Mouse (Mus musculus) cerebellum, adult 2 months (tissue): ENCODE data around the gene Cnr2. TPM values are rescaled to one million over a fixed set of nuclear protein-coding genes. Genes with fewer than 3 reads are reported as not detected.

Experiments used
- DNase-seq, 2 experiments: peaks; one replicate each; pipeline ENCODE4 v3.0.0; 2021
- H3K27ac ChIP-seq: fragments of 200-500 bp; 2 replicates; pipeline ENCODE4 v1.5.1; 2012; ENCODE audit warnings: low read length, control low read depth, inconsistent platforms; ENCODE audit not compliant: insufficient read depth
- H3K27me3 ChIP-seq: fragments of 200-500 bp; 2 replicates; pipeline ENCODE4 v1.6.1; 2012; ENCODE audit warnings: inconsistent platforms, mild to moderate bottlenecking, low read length, moderate library complexity; ENCODE audit not compliant: control insufficient read depth, insufficient read depth
- H3K4me1 ChIP-seq: fragments of 200-500 bp; 2 replicates; pipeline ENCODE4 v1.6.1; 2011; ENCODE audit warnings: low read length; ENCODE audit not compliant: control insufficient read depth, insufficient read depth
- H3K4me3 ChIP-seq: fragments of 200-500 bp; replicated peaks from 2 replicates; pipeline ENCODE3; 2011; ENCODE audit warnings: mild to moderate bottlenecking, low read depth, low read length, control low read depth; ENCODE audit not compliant: insufficient read depth
- CTCF ChIP-seq: fragments of 200-500 bp; IDR thresholded peaks from 2 replicates; pipeline ENCODE4 v1.5.1; 2011; ENCODE audit warnings: low read depth, mild to moderate bottlenecking, control low read depth, low read length, moderate library complexity, borderline replicate concordance; ENCODE audit not compliant: insufficient read depth
- POLR2A ChIP-seq: fragments of 200-500 bp; IDR thresholded peaks from 2 replicates; pipeline ENCODE4 v1.6.1; 2011; ENCODE audit warnings: low read length, control low read depth, borderline replicate concordance; ENCODE audit not compliant: insufficient read depth
- WGBS: fragments of 180-500 bp; shearing (Covaris S2); methylation state at CpG from one replicate; pipeline ENCODE4 v1.1.7; 2018; 5-methylcytosine and 5-hydroxymethylcytosine counted together
- polyA plus RNA-seq: library from polyadenylated mRNA; depleted of rRNA; stranded (reverse); fragments of >200 nt; gene quantifications from 2 replicates; pipeline ENCODE4 v1.2.3, GENCODE M21; 2012; rRNA removed

Cnr2 gene
- 0.05 and 0.06 TPM in 2 replicates for polyA plus RNA-seq

DNA sequence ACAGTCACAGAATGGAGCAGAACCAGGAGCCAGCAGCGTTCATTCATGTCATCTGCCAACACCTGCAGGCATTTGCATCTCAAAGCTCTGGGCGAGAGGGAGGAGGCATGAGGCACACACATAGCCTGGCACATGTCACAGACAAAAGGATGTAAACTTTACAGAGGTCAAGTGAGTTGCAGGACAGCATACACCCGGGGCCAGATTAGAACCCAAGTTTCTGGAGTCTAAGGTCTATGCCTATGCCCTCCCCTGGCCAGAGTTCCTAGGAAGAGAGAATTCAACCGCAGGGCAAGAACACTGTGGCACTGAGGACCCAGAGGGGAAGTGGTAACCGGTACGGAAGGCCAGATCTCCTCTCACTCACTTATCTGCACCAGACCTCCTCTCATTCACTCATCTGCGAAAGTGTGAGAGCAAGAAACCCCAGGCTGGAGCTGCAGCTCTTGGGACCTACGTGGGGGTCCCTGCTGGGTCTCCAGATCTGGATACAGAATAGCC lies at the start of gene Cnr2:
Gene Cnr2, plus strand, starts transcription at position 324 of the 501 bp plus-strand sequence.
- Histone ChIP-seq H3K4me1 (no peaks in the 10 kb centered on the region), H3K4me3 (no peak within 1 kb of the TSS), H3K27ac (no peak within 1 kb of the TSS), H3K27me3 (no peaks in the 10 kb centered on the region)
- WGBS = 60% methylated on average over 8 of the region's 8 CpGs
- DNase-seq = no peak
- no peak for TF ChIP-seq CTCF
- no peak for TF ChIP-seq POLR2A

GRCm38 (mm10) chr4:135847581-135847980 lies 47.6 kb upstream of the Cnr2 start:
- 30% methylated on average over 5 of the region's 5 CpGs for WGBS

GRCm38 (mm10) chr4:135850411-135851095 lies 44.6 kb upstream of the Cnr2 start:
- H3K27ac ChIP-seq = no peak overlapping the region
- DNase-seq = no peak
- TF ChIP-seq CTCF = no peak
- no peak for TF ChIP-seq POLR2A
- H3K4me1 ChIP-seq = peaks cover 5% of the 10 kb centered on the region
- H3K27me3 ChIP-seq = no peaks in the 10 kb centered on the region
- no peak overlapping the region for H3K4me3 ChIP-seq
- 12% methylated on average over 13 of the region's 13 CpGs for WGBS

More at GRCm38 (mm10) chr4:135847581-135847980, 47.6 kb upstream of the Cnr2 start:
- H3K4me1 ChIP-seq = peaks cover 5% of the 10 kb centered on the region
- no peak overlapping the region for H3K4me3 ChIP-seq
- DNase-seq = no peak
- H3K27ac ChIP-seq = no peak overlapping the region
- no peaks in the 10 kb centered on the region for H3K27me3 ChIP-seq
- TF ChIP-seq POLR2A = no peak
- no peak for TF ChIP-seq CTCF

GRCm38 (mm10) chr4:135851942-135852341 lies 43.3 kb upstream of the Cnr2 start:
- 75% methylated on average over 9 of the region's 9 CpGs for WGBS
- peaks cover 5% of the 10 kb centered on the region for H3K4me1 ChIP-seq
- no peak overlapping the region for H3K27ac ChIP-seq
- no peak for TF ChIP-seq CTCF
- no peak for TF ChIP-seq POLR2A
- no peak overlapping the region for H3K4me3 ChIP-seq
- DNase-seq = no peak
- H3K27me3 ChIP-seq = no peaks in the 10 kb centered on the region

DNA sequence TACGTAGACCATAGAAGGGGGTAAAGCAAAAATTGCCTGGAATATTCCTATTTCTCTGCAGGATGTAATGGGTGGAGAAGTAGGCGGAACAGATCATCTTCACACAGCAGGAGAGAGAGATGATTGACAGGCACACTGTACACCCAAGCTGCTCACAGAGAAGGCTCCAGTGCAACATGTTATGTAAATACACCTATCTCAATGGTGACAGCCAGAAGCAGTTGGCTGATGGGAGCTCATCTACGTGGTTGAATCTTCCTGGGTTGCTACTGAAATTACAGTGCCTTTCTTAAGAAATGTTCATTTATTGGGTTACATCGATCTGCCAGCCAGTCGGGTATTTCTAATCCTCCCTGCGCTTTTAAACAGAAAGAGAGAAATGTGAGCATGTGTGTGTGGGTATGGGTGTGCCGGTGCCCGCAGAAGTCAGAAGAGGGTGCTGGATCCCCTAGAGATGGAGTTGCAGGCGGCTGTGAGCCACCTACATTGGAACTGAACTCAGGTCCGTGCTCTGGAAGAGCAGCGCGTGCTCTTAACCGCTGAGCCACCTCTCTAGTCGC lies 41.1 kb upstream of the Cnr2 start:
- no peak for DNase-seq
- Histone ChIP-seq H3K4me3 (no peak overlapping the region), H3K27me3 (no peaks in the 10 kb centered on the region), H3K27ac (no peak overlapping the region), H3K4me1 (peaks cover 5% of the 10 kb centered on the region)
- TF ChIP-seq CTCF = no peak
- no peak for TF ChIP-seq POLR2A
- WGBS = 75% methylated on average over 14 of the region's 14 CpGs

GRCm38 (mm10) chr4:135854630-135855029 lies 40.6 kb upstream of the Cnr2 start:
- Histone ChIP-seq H3K4me3 (no peak overlapping the region), H3K27ac (no peak overlapping the region), H3K4me1 (peaks cover 5% of the 10 kb centered on the region), H3K27me3 (no peaks in the 10 kb centered on the region)
- WGBS = 56% methylated on average over 11 of the region's 11 CpGs
- TF ChIP-seq POLR2A (no peak), CTCF (no peak)
- DNase-seq = no peak

GRCm38 (mm10) chr4:135855080-135855479 lies 40.1 kb upstream of the Cnr2 start:
- H3K4me3 ChIP-seq = peak overlapping the region; percentile 73
- WGBS = 5% methylated on average over 6 of the region's 6 CpGs
- no peak for TF ChIP-seq POLR2A
- no peak for TF ChIP-seq CTCF
- no peaks in the 10 kb centered on the region for H3K27me3 ChIP-seq
- DNase-seq = no peak
- H3K27ac ChIP-seq = peak overlapping the region; percentile 83
- peaks cover 5% of the 10 kb centered on the region for H3K4me1 ChIP-seq
